Mouse (Mus musculus) regulatory T cell (primary cell): ENCODE measurements around the gene Irak2.

Source experiments
- in situ Hi-C: fragments of 300-600 bp; cut with MboI, MseI; formaldehyde crosslinking; loops from one replicate; pipeline ENCODE4 v1.15.1; 2025; ENCODE audit warnings: high pct_unique_total_duplicates

Irak2 gene

GRCm38 (mm10) chr6:113639201-113639600, 934 bp downstream of the Irak2 start:
- in situ Hi-C loops = loop anchor here (5.0 kb wide), 1 partner anchor 33 kb away; no protein-coding TSS in a partner anchor

- in situ Hi-C loops = no loop called here
Measured at GRCm38 (mm10) chr6:113642605-113643004, 4.3 kb downstream of the Irak2 start.

- in situ Hi-C loops = no loop called here
Measured at GRCm38 (mm10) chr6:113643021-113643420, 4.8 kb downstream of the Irak2 start.

GRCm38 (mm10) chr6:113643967-113644366, 5.7 kb downstream of the Irak2 start:
- in situ Hi-C loops = no loop called here

GRCm38 (mm10) chr6:113644808-113645207, 6.5 kb downstream of the Irak2 start:
- in situ Hi-C loops = no loop called here

GRCm38 (mm10) chr6:113649346-113650196, 11.3 kb downstream of the Irak2 start:
- in situ Hi-C loops = no loop called here

- in situ Hi-C loops = no loop called here
Measured at GRCm38 (mm10) chr6:113650197-113650640, 12.0 kb downstream of the Irak2 start.

- in situ Hi-C loops = no loop called here
Measured at GRCm38 (mm10) chr6:113651626-113652025, 13.4 kb downstream of the Irak2 start.

GRCm38 (mm10) chr6:113653551-113653950, 15.3 kb downstream of the Irak2 start:
- in situ Hi-C loops = no loop called here

GRCm38 (mm10) chr6:113654102-113654501, 15.8 kb downstream of the Irak2 start:
- in situ Hi-C loops = no loop called here

- in situ Hi-C loops = no loop called here
Measured at GRCm38 (mm10) chr6:113654753-113655397, 16.6 kb downstream of the Irak2 start.

- in situ Hi-C loops = no loop called here
Measured at GRCm38 (mm10) chr6:113655475-113655874, 17.2 kb downstream of the Irak2 start.

- in situ Hi-C loops = no loop called here
Measured at GRCm38 (mm10) chr6:113656847-113657246, 18.6 kb downstream of the Irak2 start.

GRCm38 (mm10) chr6:113658226-113658625, 20.0 kb downstream of the Irak2 start:
- in situ Hi-C loops = no loop called here

GRCm38 (mm10) chr6:113659648-113660491, 21.6 kb downstream of the Irak2 start:
- in situ Hi-C loops = no loop called here

GRCm38 (mm10) chr6:113660492-113661352, 22.5 kb downstream of the Irak2 start:
- in situ Hi-C loops = no loop called here

GRCm38 (mm10) chr6:113661353-113662241, 23.3 kb downstream of the Irak2 start:
- in situ Hi-C loops = no loop called here

GRCm38 (mm10) chr6:113662964-113663700, 24.9 kb downstream of the Irak2 start:
- in situ Hi-C loops = no loop called here

- in situ Hi-C loops = no loop called here
Measured at GRCm38 (mm10) chr6:113664305-113664704, 26.0 kb downstream of the Irak2 start.
